Mouse (Mus musculus): ENCODE data around the gene Fkbp1b.
A peak's percentile ranks its signal among the peaks of the same experiment; 100 is the strongest.
"Not testable (repeated sequence)": the region's sequence is repeated elsewhere in the genome, so short reads cannot be mapped to it uniquely, and the experiment has no call there.

Fkbp1b gene

GRCm38 (mm10) chr12:4842890-4843597, 1.7 kb upstream of the Fkbp1b start, which contains the start of gene Wdcp:
TSS of gene Wdcp (plus strand) at chr12:4843303.
- DNase-seq, result peak; percentile 91 to 92

GRCm38 (mm10) chr12:4842456-4842855, 1.1 kb upstream of the Fkbp1b start:
- DNase-seq, result no peak

- DNase-seq, result no peak
Observed at GRCm38 (mm10) chr12:4840741-4841140, 650 bp downstream of the Fkbp1b start.

- DNase-seq, result no peak
Observed at GRCm38 (mm10) chr12:4840010-4840409, 1.4 kb downstream of the Fkbp1b start.

GRCm38 (mm10) chr12:4836959-4837358, 4.4 kb downstream of the Fkbp1b start:
- no peak for DNase-seq

- DNase-seq, result no peak
Observed at GRCm38 (mm10) chr12:4827256-4827655, 14.1 kb downstream of the Fkbp1b start.

- DNase-seq, result peak; percentile 98 to 99
Observed at GRCm38 (mm10) chr12:4817361-4818101, 23.9 kb downstream of the Fkbp1b start, which contains the start of gene Sf3b6. TSS of gene Sf3b6 (plus strand) at chr12:4817544.

GRCm38 (mm10) chr12:4816680-4817360, 24.6 kb downstream of the Fkbp1b start:
- no peak for DNase-seq

GRCm38 (mm10) chr12:4813636-4814035, 27.8 kb downstream of the Fkbp1b start:
- no peak for DNase-seq

- no peak for DNase-seq
Observed at GRCm38 (mm10) chr12:4811705-4812104, 29.7 kb downstream of the Fkbp1b start.

- peak in 1 of 2 experiments; percentile 52 for DNase-seq
Observed at GRCm38 (mm10) chr12:4811036-4811435, 30.4 kb downstream of the Fkbp1b start.

- not testable (repeated sequence) for DNase-seq
Observed at GRCm38 (mm10) chr12:4797471-4797870, 43.9 kb downstream of the Fkbp1b start.

- peak in 1 of 2 experiments; percentile 48 for DNase-seq
Observed at GRCm38 (mm10) chr12:4793718-4794117, 47.7 kb downstream of the Fkbp1b start.

GRCm38 (mm10) chr12:4788128-4788527, 53.3 kb downstream of the Fkbp1b start:
- not testable (repeated sequence) for DNase-seq

GRCm38 (mm10) chr12:4784466-4784865, 56.9 kb downstream of the Fkbp1b start:
- no peak for DNase-seq

- peak; percentile 25 to 59 for DNase-seq
Observed at GRCm38 (mm10) chr12:4783598-4783997, 57.8 kb downstream of the Fkbp1b start.

Data from kidney, adult 8-10 months (tissue).